Mouse (Mus musculus) kidney, embryonic 16.5 days (tissue): ENCODE data around the gene Grm4. TPM values are rescaled to one million over a fixed set of nuclear protein-coding genes. Genes with fewer than 3 reads are reported as not detected.
A peak's percentile ranks its signal among the peaks of the same experiment; 100 is the strongest.

Source experiments
- ATAC-seq: fragments of 200-750 bp; cut with Nextera tagmentation; 2 replicates; pipeline ENCODE4 v1.8.0; 2017; ENCODE audit warnings: moderate TSS enrichment; ENCODE audit not compliant: low FRiP score, low TSS enrichment
- H3K27ac ChIP-seq: fragments of 300-500 bp; sonication (generic); 2 replicates; pipeline ENCODE4 v1.5.1; 2014; ENCODE audit warnings: low read length
- H3K27me3 ChIP-seq: fragments of 300-500 bp; sonication (generic); 2 replicates; pipeline ENCODE4 v1.6.1; 2014; ENCODE audit warnings: low read length, control low read depth, mixed read lengths; ENCODE audit not compliant: insufficient read depth
- H3K36me3 ChIP-seq: fragments of 300-500 bp; sonication (generic); 2 replicates; pipeline ENCODE4 v1.6.1; 2014; ENCODE audit warnings: low read length, control low read depth, mixed read lengths; ENCODE audit not compliant: insufficient read depth
- H3K4me1 ChIP-seq: fragments of 300-500 bp; sonication (generic); 2 replicates; pipeline ENCODE4 v1.6.1; 2014; ENCODE audit warnings: low read length, control low read depth, mixed read lengths; ENCODE audit not compliant: insufficient read depth
- H3K4me2 ChIP-seq: fragments of 300-500 bp; sonication (generic); replicated peaks from 2 replicates; pipeline ENCODE4 v1.6.1; 2014; ENCODE audit warnings: low read depth, low read length
- H3K4me3 ChIP-seq: fragments of 300-500 bp; sonication (generic); 2 replicates; pipeline ENCODE4 v1.5.1; 2014; ENCODE audit warnings: mild to moderate bottlenecking, low read length
- H3K9ac ChIP-seq: fragments of 300-500 bp; sonication (generic); replicated peaks from 2 replicates; pipeline ENCODE4 v1.6.1; 2014; ENCODE audit warnings: low read length
- H3K9me3 ChIP-seq: fragments of 300-500 bp; sonication (generic); 2 replicates; pipeline ENCODE4 v1.6.1; 2016; ENCODE audit warnings: low read length, control low read depth
- WGBS: fragments of 180-500 bp; shearing (Covaris S2); extraction: QIAGEN DNeasy Blood & Tissue Kit; methylation state at CpG from one replicate; pipeline ENCODE4 v1.1.7; 2014; 5-methylcytosine and 5-hydroxymethylcytosine counted together
- polyA plus RNA-seq: library from polyadenylated mRNA; unstranded; fragments of >200 nt; fragmentation: Nextera tagmentation; extraction: Ambion mirVana; gene quantifications from 2 replicates; pipeline ENCODE4 v1.2.1, GENCODE M21; 2015

Gene Grm4
- polyA plus RNA-seq, 1 experiment from 2014 or later = 0.91 TPM

DNA sequence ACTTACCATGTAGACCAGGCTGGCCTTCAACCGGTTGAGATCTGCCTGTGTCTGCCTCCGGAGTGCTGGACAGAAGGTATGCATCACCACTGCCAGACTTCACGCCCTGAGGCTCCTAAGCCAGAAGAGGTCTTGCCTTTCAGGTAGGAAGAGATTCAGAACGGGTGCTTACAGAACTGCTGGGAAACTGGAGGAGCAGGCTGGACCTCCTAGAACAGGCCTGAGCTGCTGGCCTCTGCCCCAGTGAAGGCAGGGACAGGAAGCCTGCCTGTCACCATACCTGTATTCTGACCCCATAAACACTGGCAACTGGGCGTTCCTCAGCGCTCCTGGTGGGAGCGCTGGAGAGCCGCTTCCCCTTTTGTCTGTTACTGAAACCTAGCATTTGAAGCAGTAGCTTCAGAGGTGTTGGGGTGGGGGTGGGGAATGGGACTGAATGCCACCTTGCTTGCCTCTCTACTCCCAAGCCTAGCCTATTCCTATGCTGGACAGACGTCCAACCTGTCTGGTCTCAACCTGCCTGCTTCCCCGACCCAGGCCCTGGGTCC lies 30.3 kb upstream of the Grm4 start:
- no peak overlapping the region for H3K4me3 ChIP-seq
- no peak overlapping the region for H3K4me2 ChIP-seq
- H3K27ac ChIP-seq = no peak overlapping the region
- peaks cover 35% of the 10 kb centered on the region for H3K4me1 ChIP-seq
- WGBS = 64% methylated on average over 10 of the region's 10 CpGs
- H3K27me3 ChIP-seq = no peaks in the 10 kb centered on the region
- H3K9ac ChIP-seq = no peak overlapping the region
- H3K36me3 ChIP-seq = no peaks in the 10 kb centered on the region
- no peaks in the 10 kb centered on the region for H3K9me3 ChIP-seq
- ATAC-seq = no peak

DNA sequence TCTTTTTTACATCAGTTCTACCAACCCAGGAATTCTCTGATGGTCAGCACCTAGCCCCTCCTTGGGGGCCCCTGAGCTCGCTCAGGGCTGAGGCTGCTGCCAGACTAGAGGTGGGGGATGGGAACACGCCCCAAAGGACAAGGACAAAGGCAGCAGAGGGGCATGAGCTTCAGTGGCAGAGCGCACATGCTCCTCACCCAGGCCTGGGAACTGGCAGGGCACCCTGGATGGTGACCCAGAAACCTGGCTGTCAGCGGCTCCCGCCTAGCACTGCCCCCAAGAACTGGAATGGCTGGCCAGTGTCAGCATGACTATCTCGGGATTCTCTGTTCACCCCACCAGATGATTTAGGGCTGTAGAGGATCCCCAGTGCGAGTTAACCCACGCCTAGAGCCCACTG lies 28.0 kb upstream of the Grm4 start:
- H3K4me3 ChIP-seq = no peak overlapping the region
- H3K36me3 ChIP-seq = no peaks in the 10 kb centered on the region
- WGBS = 48% methylated on average over 8 of the region's 8 CpGs
- no peak overlapping the region for H3K27ac ChIP-seq
- ATAC-seq = no peak
- no peak overlapping the region for H3K4me2 ChIP-seq
- H3K4me1 ChIP-seq = peaks cover 16% of the 10 kb centered on the region
- H3K9me3 ChIP-seq = no peaks in the 10 kb centered on the region
- H3K27me3 ChIP-seq = no peaks in the 10 kb centered on the region
- peak overlapping the region; percentile 28; the same call in 1 of the 2 replicates for H3K9ac ChIP-seq

DNA sequence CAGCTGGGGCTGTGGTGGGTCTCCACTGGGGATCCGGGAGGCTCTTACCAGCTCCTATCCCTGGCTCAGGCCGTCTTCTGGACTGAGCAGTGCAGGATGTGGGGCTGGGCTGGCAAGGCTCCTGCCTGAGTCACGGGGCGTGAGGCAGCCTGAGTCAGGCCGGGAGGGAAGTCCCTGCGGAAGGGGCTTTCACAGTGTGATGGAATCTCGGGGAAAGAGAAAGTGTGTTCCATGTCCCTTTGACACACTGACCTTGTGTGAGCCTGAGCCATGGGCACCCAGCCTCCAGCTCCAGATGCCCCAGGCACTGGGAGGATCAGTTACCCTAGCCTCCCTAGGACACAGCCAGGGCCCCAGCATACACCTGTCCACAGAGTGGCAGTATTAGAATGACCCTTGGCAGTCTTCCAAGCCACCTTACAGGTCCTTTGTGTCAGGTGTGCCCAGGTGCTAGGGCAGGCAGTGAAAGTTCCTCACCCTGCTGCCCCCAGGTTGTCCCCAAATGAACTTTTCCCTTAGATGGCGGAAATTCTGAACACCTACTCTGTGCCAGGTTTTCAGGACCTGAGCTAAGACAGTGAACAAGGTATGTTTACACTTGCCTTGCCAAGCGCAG lies 26.2 kb upstream of the Grm4 start:
- no peaks in the 10 kb centered on the region for H3K9me3 ChIP-seq
- H3K4me1 ChIP-seq = peaks cover 11% of the 10 kb centered on the region
- H3K27me3 ChIP-seq = no peaks in the 10 kb centered on the region
- WGBS = 58% methylated on average over 9 of the region's 9 CpGs
- H3K36me3 ChIP-seq = no peaks in the 10 kb centered on the region
- no peak overlapping the region for H3K27ac ChIP-seq
- peak; percentile 61; the same call in 1 of the 2 replicates for ATAC-seq
- H3K9ac ChIP-seq = no peak overlapping the region
- H3K4me3 ChIP-seq = no peak overlapping the region
- H3K4me2 ChIP-seq = no peak overlapping the region

DNA sequence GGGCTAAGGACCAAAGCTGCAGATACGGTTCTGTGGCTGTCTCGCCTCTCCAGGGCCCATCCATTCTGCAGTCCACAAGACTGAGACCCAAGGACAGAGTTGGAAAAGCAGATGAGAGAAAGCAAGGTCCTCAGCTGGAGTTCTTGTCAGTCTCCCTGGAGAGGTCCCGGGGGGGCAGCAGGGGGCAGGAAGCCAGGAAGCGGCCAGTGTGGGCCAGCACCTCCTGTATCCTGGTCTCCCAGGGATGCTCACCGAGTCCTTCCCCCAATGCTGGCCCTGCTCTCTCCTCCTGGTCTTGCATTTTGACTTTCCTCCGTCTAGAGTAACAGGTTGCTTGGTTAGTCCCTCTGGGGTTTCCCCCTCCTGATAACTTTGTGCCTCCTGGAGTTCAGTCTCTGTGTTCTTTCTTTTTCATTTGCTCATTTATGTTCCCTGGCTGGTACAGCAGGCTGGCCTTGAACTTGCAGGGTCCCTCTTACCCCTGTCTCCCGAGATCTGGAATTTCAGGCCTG lies 25.4 kb upstream of the Grm4 start:
- WGBS = 68% methylated on average over 7 of the region's 7 CpGs
- no peak overlapping the region for H3K4me2 ChIP-seq
- peaks cover 11% of the 10 kb centered on the region for H3K4me1 ChIP-seq
- H3K4me3 ChIP-seq = no peak overlapping the region
- no peak overlapping the region for H3K27ac ChIP-seq
- no peaks in the 10 kb centered on the region for H3K9me3 ChIP-seq
- ATAC-seq = no peak
- H3K36me3 ChIP-seq = no peaks in the 10 kb centered on the region
- H3K9ac ChIP-seq = no peak overlapping the region
- H3K27me3 ChIP-seq = no peaks in the 10 kb centered on the region

DNA sequence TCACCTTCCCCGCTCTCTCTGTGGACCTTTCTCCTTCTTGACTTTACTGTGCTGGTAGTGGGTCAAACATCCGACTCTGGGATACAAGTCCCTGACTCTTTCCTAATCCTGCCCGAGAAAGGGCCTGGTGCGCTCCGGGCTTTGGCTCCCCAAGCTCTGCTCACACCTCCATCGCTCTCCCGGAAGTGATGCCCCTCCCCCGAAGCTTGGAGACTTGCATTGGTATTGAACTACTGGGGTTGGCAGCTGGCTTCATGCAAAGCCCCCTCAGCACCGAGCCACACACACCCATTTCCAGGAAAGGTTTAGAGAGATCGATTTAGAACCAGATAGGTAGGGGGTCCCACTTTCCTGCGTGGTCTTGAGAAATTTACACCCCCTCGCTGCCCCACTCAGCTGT lies 24.8 kb upstream of the Grm4 start:
- no peak overlapping the region for H3K4me2 ChIP-seq
- no peak overlapping the region for H3K27ac ChIP-seq
- H3K4me1 ChIP-seq = peaks cover 11% of the 10 kb centered on the region
- no peaks in the 10 kb centered on the region for H3K27me3 ChIP-seq
- ATAC-seq = no peak
- H3K9me3 ChIP-seq = no peaks in the 10 kb centered on the region
- H3K9ac ChIP-seq = no peak overlapping the region
- H3K4me3 ChIP-seq = no peak overlapping the region
- no peaks in the 10 kb centered on the region for H3K36me3 ChIP-seq
- 52% methylated on average over 12 of the region's 12 CpGs for WGBS

DNA sequence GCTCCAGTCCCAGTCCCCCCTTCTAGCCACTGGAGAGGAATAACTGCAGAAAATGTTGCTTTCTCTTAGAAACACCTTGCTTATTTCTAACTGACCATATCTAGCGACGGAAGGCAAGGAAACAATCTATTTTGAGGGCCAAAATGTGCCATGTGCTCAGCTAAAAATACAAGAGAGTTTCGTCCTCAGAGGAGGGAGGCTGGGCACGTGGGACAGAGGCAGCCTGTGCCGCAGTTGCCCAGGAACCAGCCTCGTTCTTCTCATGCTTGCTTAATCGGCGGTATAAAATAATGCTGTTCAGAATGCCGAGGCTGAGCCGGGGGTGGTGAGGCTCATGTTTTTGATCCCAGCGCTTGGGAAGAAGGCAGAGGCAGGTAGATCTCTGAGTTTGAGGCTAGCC lies 23.3 kb upstream of the Grm4 start:
- H3K36me3 ChIP-seq = no peaks in the 10 kb centered on the region
- H3K9me3 ChIP-seq = no peaks in the 10 kb centered on the region
- H3K27me3 ChIP-seq = no peaks in the 10 kb centered on the region
- H3K4me3 ChIP-seq = no peak overlapping the region
- no peak overlapping the region for H3K9ac ChIP-seq
- no peak for ATAC-seq
- no peak overlapping the region for H3K4me2 ChIP-seq
- peaks cover 9% of the 10 kb centered on the region for H3K4me1 ChIP-seq
- WGBS = 81% methylated on average over 11 of the region's 11 CpGs
- no peak overlapping the region for H3K27ac ChIP-seq

DNA sequence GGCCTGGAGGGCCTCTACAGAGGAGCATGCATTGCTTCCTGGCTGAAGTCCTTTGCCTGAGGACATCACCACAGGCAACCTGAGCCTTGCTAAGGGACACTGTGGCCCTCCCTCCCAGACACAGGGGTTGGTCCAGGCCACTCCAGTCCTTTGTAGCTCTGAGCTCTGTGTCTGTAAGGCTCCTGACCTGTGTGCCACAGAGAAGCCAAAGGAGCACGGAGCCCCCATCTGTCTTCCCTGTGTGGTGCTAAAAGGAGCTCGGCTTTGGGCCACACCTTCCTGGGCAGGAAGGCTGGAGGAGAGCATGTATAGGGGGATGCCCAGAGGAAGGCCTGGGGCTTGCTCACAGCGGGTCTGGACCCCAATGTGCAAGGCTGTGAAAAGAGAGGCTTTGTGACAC lies 20.8 kb upstream of the Grm4 start:
- Histone ChIP-seq H3K9ac (no peak overlapping the region), H3K27me3 (no peaks in the 10 kb centered on the region), H3K36me3 (no peaks in the 10 kb centered on the region), H3K27ac (no peak overlapping the region), H3K4me3 (no peak overlapping the region), H3K4me1 (no peaks in the 10 kb centered on the region), H3K4me2 (no peak overlapping the region), H3K9me3 (no peaks in the 10 kb centered on the region)
- 55% methylated on average over 3 of the region's 3 CpGs for WGBS
- ATAC-seq = no peak; the same call in 1 of the 2 replicates

DNA sequence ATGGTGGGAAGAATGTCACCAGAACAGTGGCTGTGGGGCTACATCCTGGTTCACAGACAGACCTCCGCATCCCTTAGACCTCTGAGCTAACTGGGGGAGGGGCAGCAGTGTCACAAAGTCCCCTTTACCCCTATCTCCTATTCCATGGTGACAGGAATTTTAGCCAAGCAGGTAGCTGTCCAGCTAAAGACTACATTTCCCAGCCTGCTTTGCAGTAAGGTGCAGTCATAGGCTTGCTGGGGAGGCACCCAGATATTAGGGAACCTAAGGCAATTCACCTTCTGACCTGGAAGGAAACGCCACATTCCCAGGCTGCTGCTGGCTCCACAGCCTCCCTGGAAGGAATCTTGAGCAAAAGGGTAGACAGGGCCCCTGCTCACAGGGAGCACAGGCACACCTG lies 20.1 kb upstream of the Grm4 start:
- Histone ChIP-seq H3K4me2 (no peak overlapping the region), H3K27ac (no peak overlapping the region), H3K27me3 (no peaks in the 10 kb centered on the region), H3K4me1 (no peaks in the 10 kb centered on the region), H3K9me3 (no peaks in the 10 kb centered on the region), H3K36me3 (no peaks in the 10 kb centered on the region), H3K4me3 (no peak overlapping the region), H3K9ac (no peak overlapping the region)
- 66% methylated on average over 2 of the region's 2 CpGs for WGBS
- ATAC-seq = no peak

DNA sequence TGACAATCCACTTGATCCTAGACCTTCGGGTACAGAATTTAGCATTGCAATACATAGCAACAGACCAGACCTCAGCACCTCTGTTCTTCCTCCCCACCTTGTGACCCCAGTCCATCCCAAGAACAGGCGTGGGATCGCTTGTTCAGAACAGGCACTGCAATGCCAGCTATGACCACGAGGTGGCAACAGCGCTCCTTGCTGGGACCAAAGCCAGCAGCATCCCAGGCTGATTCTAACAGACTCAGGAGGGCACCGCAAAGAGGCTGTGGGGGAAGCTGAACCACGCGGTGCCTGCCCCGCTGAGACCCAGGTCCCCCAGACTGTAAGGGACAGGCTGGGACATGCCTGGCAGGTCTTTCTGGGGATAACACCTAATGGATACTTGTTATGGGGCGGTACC lies 13.5 kb upstream of the Grm4 start:
- no peak overlapping the region for H3K9ac ChIP-seq
- ATAC-seq = peak; percentile 88; the same call in 1 of the 2 replicates
- H3K4me3 ChIP-seq = no peak overlapping the region
- H3K4me1 ChIP-seq = no peaks in the 10 kb centered on the region
- H3K27me3 ChIP-seq = no peaks in the 10 kb centered on the region
- 3% methylated on average over 10 of the region's 10 CpGs for WGBS
- 0 out of 2 replicates have a peak, but pooled peaks cover 3% of the 10 kb centered on the region for H3K9me3 ChIP-seq
- no peak overlapping the region for H3K4me2 ChIP-seq
- H3K27ac ChIP-seq = no peak overlapping the region
- no peaks in the 10 kb centered on the region for H3K36me3 ChIP-seq

DNA sequence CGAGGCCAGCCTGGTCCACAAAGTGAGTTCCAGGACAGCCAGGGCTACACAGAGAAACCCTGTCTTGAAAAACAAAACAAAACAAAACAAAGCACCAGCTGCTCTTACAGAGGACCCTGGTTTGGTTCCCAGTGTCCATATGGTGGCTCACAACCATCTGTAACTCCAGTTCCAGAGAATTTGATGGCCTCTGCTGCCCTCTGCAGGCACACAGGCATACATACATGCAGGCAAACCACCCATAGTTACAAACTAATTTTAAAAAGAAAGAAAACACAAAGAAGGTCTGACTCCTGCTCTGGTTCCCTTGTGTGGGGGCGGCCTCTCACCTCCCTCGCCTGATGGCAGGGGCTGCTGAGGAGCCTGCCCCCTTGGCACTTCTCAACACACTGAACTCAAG lies 12.2 kb upstream of the Grm4 start:
- H3K4me1 ChIP-seq = no peaks in the 10 kb centered on the region
- 90% methylated on average over 3 of the region's 3 CpGs for WGBS

More for the DNA sequence above, 12.2 kb upstream of the Grm4 start:
- no peak overlapping the region for H3K9ac ChIP-seq
- H3K36me3 ChIP-seq = no peaks in the 10 kb centered on the region
- H3K4me3 ChIP-seq = no peak overlapping the region
- 0 out of 2 replicates have a peak, but pooled peaks cover 3% of the 10 kb centered on the region for H3K9me3 ChIP-seq
- no peak for ATAC-seq
- no peak overlapping the region for H3K4me2 ChIP-seq
- no peak overlapping the region for H3K27ac ChIP-seq
- H3K27me3 ChIP-seq = no peaks in the 10 kb centered on the region
